Comparison of ENCODE assay signal across 7 mouse cellular contexts in the genomic region with DNA sequence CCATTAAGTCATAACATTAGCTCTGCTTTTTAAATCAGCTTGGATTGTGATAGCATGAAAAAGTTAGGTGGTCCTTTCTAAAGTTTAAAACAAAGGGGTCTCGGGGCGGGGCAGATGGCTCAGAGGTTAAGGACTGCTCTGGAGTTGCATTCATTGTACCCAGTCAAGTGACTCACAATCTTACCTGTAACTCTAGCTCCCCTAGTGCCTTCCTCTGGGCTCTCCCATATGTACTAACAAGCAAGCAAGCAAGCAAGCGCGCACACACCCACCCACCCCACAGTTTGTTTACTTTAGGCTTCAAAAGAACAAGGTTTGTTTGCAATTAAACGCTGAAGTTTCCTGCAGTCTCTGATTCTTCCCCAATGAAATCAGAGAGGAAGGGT.
DNase-seq lines count a peak whose midpoint lies in the region; ATAC-seq and TF ChIP-seq lines count a peak whose summit lies in the region.

No protein-coding gene starts in this region.

- TF ChIP-seq CTCF in hindbrain, postnatal 0 days (IDR thresholded peaks at IDR 0.05; ENCODE audit: low read depth), result peak; percentile 43

- H3K9me3 ChIP-seq in hindbrain, postnatal 0 days (ENCODE audit: low read length), result no peaks in the 10 kb centered on the region
- no peaks in the 10 kb centered on the region for H3K9me3 ChIP-seq in midbrain, embryonic 10.5 days (replicated peaks)

- H3K4me3 ChIP-seq in hindbrain, postnatal 0 days (ENCODE audit: low read length), result peak overlapping the region; percentile 43
- H3K4me3 ChIP-seq in midbrain, embryonic 10.5 days, result peak overlapping the region; percentile 64

- no peak overlapping the region; the same call in 1 of the 2 replicates for H3K27ac ChIP-seq in hindbrain, postnatal 0 days
- H3K27ac ChIP-seq in midbrain, embryonic 10.5 days (replicated peaks), result peak overlapping the region; percentile 93

- no peaks in the 10 kb centered on the region for H3K36me3 ChIP-seq in hindbrain, postnatal 0 days (ENCODE audit: insufficient read depth, low read length)
- peaks cover 15% of the 10 kb centered on the region for H3K36me3 ChIP-seq in midbrain, embryonic 10.5 days

- under 1% methylated on average over 5 of the region's 5 CpGs for WGBS in hindbrain, postnatal 0 days
- WGBS in midbrain, embryonic 10.5 days, result 1% methylated on average over 5 of the region's 5 CpGs

- H3K4me2 ChIP-seq in hindbrain, postnatal 0 days (ENCODE audit: low read depth, low read length), result peak overlapping the region; percentile 86

- peak; percentile 73 for ATAC-seq in hindbrain, postnatal 0 days
- no peak for ATAC-seq in activated CD4-positive, CD25-positive, alpha-beta regulatory T cell, adult 4 months

- no peak overlapping the region for H3K9ac ChIP-seq in hindbrain, postnatal 0 days (replicated peaks; ENCODE audit: low read length)

- no peaks in the 10 kb centered on the region for H3K27me3 ChIP-seq in hindbrain, postnatal 0 days (ENCODE audit: insufficient read depth, low read length)
- H3K27me3 ChIP-seq in midbrain, embryonic 10.5 days (ENCODE audit: low read depth, poor library complexity, severe bottlenecking), result peaks cover 18% of the 10 kb centered on the region

- peaks cover 12% of the 10 kb centered on the region for H3K4me1 ChIP-seq in hindbrain, postnatal 0 days (ENCODE audit: insufficient read depth, low read length)
- H3K4me1 ChIP-seq in midbrain, embryonic 10.5 days, result peaks cover 47% of the 10 kb centered on the region

- DNase-seq in lung, postnatal 36 days, result peak; percentile 18
- no peak for DNase-seq in lung, postnatal 4 days
- peak; percentile 14 to 23 for DNase-seq in cerebellum, postnatal 25 days
- peak; percentile 50 for DNase-seq in hindbrain, postnatal 0 days (ENCODE audit: low spot score)
- no peak for DNase-seq in midbrain, embryonic 10.5 days (ENCODE audit: low spot score)
- no peak for DNase-seq in thymus, postnatal 36 days

Comparison
In these comparisons a context has a peak if more than half of its experiments do, and no peak if none do; other contexts are left out.
1. DNase-seq: peak in lung, postnatal 36 days (single experiment), cerebellum, postnatal 25 days (2 of 2) and hindbrain, postnatal 0 days (single experiment); none in lung, postnatal 4 days (0 of 2), midbrain, embryonic 10.5 days (single experiment) and thymus, postnatal 36 days (0 of 2).